Mouse (Mus musculus): Measurements from ENCODE around the gene Lmtk2.

Lmtk2 gene

GRCm38 (mm10) chr5:144100149-144100935, at the start of gene Lmtk2:
Gene Lmtk2, plus strand, starts transcription at chr5:144100436.
- DNase-seq: peak; percentile 96

DNA sequence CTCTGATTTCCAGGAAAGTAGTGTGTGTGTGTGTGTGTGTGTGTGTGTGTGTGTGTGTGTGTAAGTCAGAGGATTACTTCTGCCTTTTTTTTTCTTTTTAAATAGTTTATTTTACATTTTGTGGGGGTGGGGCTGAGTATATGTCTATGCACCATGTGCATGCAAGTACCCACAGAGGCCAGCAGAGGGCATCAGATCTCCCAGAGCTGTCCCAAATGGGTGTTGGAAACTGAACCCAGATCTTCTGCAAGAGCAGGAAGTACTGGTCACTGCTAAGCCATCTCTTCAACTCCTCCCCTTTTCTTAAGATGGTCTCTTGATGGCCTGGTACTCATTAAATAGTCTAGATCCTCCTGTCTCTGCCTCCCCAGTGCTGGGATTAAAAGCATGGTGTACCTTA, 49.0 kb upstream of the Lmtk2 start:
- peak; percentile 14 for DNase-seq

GRCm38 (mm10) chr5:144053450-144053849, 46.8 kb upstream of the Lmtk2 start:
- DNase-seq: no peak

DNA sequence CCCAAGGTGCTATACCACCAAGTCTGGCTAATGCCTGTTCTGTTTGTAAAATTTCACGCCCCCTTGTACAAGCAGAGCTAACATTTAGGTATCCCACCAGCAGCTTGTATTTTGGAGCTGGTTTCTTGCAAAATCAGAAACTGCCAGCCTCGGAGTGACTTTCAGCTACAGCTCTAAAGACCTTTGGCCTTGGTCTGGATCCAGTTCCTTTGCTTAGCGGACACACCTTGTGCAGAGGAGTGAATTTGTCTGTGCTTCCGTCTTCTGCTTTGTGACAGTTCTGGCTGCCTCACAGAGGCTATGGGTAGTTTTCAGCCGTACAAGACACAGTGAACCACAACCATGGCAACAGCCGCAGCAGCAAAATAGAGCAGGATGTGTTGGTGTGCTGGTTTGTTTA, 45.9 kb upstream of the Lmtk2 start:
- no peak for DNase-seq

GRCm38 (mm10) chr5:144064093-144064492, 36.1 kb upstream of the Lmtk2 start:
- DNase-seq: no peak

DNA sequence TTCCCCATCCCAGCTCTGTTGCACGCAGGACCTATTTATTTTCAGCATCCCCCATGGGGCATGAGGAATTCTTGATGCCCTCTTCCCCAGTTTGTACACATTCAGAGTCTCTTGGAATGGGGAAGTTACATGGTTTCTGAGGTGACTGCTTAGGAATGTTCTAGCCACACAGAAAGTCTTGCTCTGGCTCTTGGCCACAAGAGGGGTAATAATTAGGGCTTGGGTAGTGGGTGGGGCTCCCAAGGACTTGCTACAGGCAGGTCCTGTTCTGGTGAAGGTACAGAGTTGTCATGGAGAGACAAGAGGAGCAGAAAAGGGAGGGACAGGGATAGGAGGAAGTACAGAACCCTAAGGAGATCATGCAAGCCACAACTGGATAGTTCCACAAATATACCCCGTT, 34.2 kb upstream of the Lmtk2 start:
- no peak for DNase-seq

DNA sequence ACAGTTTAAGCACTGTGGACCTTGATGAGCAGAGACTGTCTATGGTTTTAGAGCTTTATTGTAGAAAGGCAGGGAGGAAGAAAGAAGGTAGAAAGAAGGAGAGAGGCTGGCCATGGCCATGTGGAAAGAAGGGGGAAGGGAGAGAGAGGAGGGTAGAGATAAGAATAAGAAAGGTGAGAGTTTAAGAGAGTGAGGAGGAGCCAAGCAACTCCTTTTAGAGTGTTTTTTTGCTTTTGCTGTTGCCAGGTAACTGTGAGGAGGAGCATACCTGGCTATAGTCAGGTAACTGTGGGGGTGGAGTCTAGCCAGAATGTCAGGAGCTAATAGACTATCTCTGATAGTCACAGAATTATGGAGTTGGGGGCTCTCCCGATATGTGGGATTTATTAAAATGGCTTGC, 30.2 kb upstream of the Lmtk2 start:
- no peak for DNase-seq

DNA sequence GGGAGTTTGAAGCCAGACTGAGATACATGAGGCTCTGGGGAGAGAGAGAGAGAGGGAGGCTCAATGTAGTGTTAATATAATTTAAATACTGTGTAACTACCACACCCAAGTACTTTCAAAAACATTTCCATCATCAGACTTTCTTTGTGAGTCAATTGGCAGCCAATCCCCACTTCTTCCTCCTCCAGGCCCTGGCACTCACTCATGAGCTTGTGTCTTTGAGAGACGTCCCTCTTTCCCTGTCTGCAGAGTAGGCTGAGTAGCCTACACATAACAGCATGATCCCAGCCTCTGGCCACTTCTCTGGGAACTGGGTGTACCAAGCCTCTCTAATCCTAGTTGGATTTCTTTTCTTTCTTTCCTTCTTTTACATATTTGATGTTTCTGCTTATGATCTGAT, 29.0 kb upstream of the Lmtk2 start:
- no peak for DNase-seq

DNA sequence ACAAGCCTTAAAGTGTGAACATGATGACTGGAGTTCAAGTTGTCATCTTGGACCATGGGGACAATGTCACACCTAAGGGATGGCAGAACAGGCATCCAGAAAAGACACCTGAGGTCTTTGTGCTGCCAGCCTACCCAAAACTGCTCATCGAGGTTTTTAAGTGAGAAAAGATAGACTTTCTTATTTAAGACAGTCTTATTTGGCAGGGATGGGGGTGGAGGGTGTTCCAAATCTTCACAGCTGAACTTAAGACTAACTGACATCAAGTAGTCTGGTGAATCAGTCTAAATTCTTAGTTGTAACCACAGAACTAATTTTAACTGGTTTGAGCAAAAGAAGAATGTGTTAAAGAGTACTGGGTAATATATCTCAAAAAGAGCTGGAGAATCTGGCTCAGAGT, 22.7 kb upstream of the Lmtk2 start:
- no peak for DNase-seq

- no peak for DNase-seq
Measured at GRCm38 (mm10) chr5:144080886-144081285, 19.4 kb upstream of the Lmtk2 start.

GRCm38 (mm10) chr5:144082006-144082405, 18.2 kb upstream of the Lmtk2 start:
- no peak for DNase-seq

GRCm38 (mm10) chr5:144083521-144083920, 16.7 kb upstream of the Lmtk2 start:
- DNase-seq: no peak

DNA sequence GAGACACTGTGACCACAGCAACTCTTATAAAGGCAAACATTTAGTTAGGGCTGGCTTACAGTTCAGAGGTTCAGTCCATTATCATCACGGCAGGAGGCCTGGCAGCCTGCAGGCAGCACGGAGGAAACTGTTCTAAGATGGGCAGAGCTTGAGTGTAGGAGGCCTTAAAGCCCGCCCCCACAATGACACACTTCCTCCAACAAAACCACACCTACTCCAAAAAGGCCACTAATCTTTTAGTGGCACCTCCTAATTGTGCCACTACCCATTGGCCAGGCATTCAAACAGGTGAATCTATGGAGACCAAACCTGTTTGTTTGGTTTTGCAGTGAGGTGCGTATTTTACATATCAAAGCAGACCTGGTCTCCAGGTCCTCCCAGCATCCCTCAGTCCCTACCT, 16.0 kb upstream of the Lmtk2 start:
- no peak for DNase-seq

DNA sequence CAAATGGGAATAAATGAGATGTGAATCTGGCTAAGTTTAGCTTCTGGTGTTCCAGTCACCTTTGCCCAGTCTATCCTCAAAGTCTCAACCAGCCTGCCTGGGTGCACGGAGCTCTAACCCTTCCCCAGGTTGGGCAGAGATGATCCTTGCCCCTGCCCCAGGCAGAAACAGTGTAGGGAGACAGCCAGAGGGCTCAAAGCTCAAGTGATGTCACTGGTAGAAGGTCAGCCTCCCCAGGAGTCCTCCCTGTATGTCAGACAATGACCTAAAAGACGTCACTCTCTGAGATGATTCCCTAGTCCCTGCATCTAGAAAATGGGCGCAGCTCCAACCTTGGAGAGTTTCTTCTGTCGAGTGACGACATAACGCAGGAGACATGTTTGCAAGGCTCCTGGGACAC, 14.5 kb upstream of the Lmtk2 start:
- DNase-seq: no peak

- DNase-seq: no peak
Measured at GRCm38 (mm10) chr5:144086494-144086893, 13.7 kb upstream of the Lmtk2 start.

GRCm38 (mm10) chr5:144088354-144088753, 11.9 kb upstream of the Lmtk2 start:
- no peak for DNase-seq

GRCm38 (mm10) chr5:144095461-144095970, 4.7 kb upstream of the Lmtk2 start:
- DNase-seq: no peak

DNA sequence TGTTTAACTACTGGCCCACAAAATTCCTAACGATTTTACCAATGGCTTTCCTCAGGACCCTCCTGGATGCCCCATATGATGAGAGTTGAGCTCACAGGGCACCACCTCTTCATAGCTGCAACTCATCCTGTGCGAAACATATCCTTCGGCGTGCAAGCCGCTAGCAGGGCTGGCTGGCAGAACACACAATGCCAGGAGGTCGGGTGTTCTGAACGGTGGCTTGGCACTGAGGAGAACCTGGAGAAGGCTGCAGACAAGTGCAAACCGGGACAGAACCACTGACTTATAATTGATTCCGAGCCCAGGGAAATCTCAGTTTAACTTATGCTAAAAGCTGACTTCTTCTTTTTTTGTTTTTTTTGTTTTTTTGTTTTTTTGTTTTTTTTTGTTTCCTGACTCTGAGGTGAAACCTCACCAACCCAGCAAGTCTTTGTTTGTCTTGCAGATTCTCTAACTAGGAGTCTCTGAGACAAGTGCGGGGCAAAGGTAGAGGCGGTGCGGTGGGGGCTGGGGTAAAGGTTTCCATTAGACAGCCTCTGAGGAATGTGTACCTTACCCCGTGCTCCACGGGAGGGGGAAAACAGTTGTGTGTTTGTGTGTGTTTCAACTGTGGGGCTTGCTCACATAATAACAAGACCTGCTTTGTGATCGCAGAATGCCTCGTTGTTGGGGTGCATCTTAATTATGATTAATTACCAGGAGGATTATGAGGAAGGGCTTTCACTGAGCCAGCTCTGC, 2.2 kb upstream of the Lmtk2 start:
- DNase-seq: no peak

DNA sequence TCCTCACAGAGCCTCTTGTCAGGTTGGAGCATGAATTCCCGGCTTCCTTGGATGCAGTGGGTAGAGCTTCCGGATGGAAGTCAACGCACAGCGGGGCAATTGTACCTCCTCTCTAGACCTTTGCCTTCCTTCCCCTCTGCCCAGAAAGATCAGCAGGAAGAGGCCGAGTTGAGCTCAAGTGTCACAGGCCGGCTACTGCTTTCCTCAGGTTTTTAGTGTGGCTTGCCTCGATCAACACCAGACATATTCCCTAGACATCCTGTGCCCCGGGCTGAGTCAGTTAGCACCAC, 1.7 kb upstream of the Lmtk2 start:
- DNase-seq: no peak

- no peak for DNase-seq
Measured at GRCm38 (mm10) chr5:144100948-144101347, 712 bp downstream of the Lmtk2 start.

- DNase-seq: peak; percentile 38
Measured at GRCm38 (mm10) chr5:144105070-144105469, 4.8 kb downstream of the Lmtk2 start.

- no peak for DNase-seq
Measured at GRCm38 (mm10) chr5:144105471-144106129, 5.4 kb downstream of the Lmtk2 start.

DNA sequence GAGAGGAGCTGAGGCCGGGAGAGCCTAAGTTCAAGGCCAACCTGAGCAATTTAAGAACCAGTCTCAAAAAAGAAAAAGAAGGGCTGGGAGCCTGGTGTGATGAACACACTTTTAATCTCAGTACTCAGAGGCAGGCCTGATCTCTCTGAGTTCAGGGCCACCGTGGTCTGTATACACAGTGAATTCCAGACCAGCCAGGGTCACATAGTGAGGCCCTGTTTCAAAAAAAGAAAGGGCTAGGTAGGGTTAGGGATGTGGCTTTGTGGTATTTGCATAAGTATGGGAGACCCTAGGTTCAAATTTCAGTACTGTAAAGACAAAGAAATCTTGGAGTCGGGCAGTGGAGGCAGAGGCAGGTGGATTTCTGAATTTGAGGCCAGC, 5.9 kb downstream of the Lmtk2 start:
- no peak for DNase-seq

- DNase-seq: no peak
Measured at GRCm38 (mm10) chr5:144109201-144109600, 9.0 kb downstream of the Lmtk2 start.
